Mouse (Mus musculus): ENCODE measurements around the gene Fam120b. TPM values are rescaled to one million over a fixed set of nuclear protein-coding genes. Genes with fewer than 3 reads are reported as not detected.
A peak's percentile ranks its signal among the peaks of the same experiment; 100 is the strongest.
"Not testable (repeated sequence)": the region's sequence is repeated elsewhere in the genome, so short reads cannot be mapped to it uniquely, and the experiment has no call there.

The Fam120b gene
- polyA plus RNA-seq, 1 experiment from 2014 or later, result 8.0 TPM

GRCm38 (mm10) chr17:15440067-15440462 lies 44.1 kb downstream of the Fam120b start:
- no peaks in the 10 kb centered on the region for H3K9me3 ChIP-seq (replicated peaks; ENCODE audit: control insufficient read depth, low read length)
- no peak overlapping the region for H3K9ac ChIP-seq (ENCODE audit: low read depth, low read length)
- WGBS (ENCODE audit: insufficient replicate concordance), result 37% methylated on average over 8 of the region's 8 CpGs
- no peak overlapping the region for H3K4me2 ChIP-seq (ENCODE audit: low read depth, low read length)
- no peak overlapping the region for H3K4me3 ChIP-seq (ENCODE audit: low read depth, low read length)
- no peak for ATAC-seq (ENCODE audit: low read depth)
- H3K36me3 ChIP-seq (ENCODE audit: control insufficient read depth, insufficient read depth), result no peaks in the 10 kb centered on the region
- H3K27ac ChIP-seq (ENCODE audit: low read length), result no peak overlapping the region
- H3K27me3 ChIP-seq (ENCODE audit: control insufficient read depth, insufficient read depth, low read depth, low read length), result no peaks in the 10 kb centered on the region
- peaks cover 9% of the 10 kb centered on the region; the same call in 1 of the 2 replicates for H3K4me1 ChIP-seq (ENCODE audit: control insufficient read depth, low read depth, low read length)

- Histone ChIP-seq H3K4me3 (ENCODE audit: low read depth, low read length) (no peak overlapping the region), H3K4me2 (ENCODE audit: low read depth, low read length) (no peak overlapping the region), H3K9ac (ENCODE audit: low read depth, low read length) (no peak overlapping the region), H3K4me1 (ENCODE audit: control insufficient read depth, low read depth, low read length) (peaks cover 9% of the 10 kb centered on the region; the same call in 1 of the 2 replicates), H3K36me3 (ENCODE audit: control insufficient read depth, insufficient read depth) (no peaks in the 10 kb centered on the region), H3K9me3 (replicated peaks; ENCODE audit: control insufficient read depth, low read length) (no peaks in the 10 kb centered on the region), H3K27me3 (ENCODE audit: control insufficient read depth, insufficient read depth, low read depth, low read length) (no peaks in the 10 kb centered on the region), H3K27ac (ENCODE audit: low read length) (no peak overlapping the region)
- WGBS (ENCODE audit: insufficient replicate concordance), result 28% methylated on average over 11 of the region's 11 CpGs
- peak; percentile 55 for ATAC-seq (ENCODE audit: low read depth)
These were observed 44.6 kb downstream of the Fam120b start for GRCm38 (mm10) chr17:15440463-15441121.

- H3K9ac ChIP-seq (ENCODE audit: low read depth, low read length), result no peak overlapping the region
- H3K9me3 ChIP-seq (replicated peaks; ENCODE audit: control insufficient read depth, low read length), result no peaks in the 10 kb centered on the region
- no peak overlapping the region for H3K4me2 ChIP-seq (ENCODE audit: low read depth, low read length)
- H3K27me3 ChIP-seq (ENCODE audit: control insufficient read depth, insufficient read depth, low read depth, low read length), result no peaks in the 10 kb centered on the region
- ATAC-seq (ENCODE audit: low read depth), result no peak
- H3K27ac ChIP-seq (ENCODE audit: low read length), result no peak overlapping the region
- H3K4me3 ChIP-seq (ENCODE audit: low read depth, low read length), result no peak overlapping the region
- H3K4me1 ChIP-seq (ENCODE audit: control insufficient read depth, low read depth, low read length), result peaks cover 5% of the 10 kb centered on the region; the same call in 1 of the 2 replicates
- 67% methylated on average over 3 of the region's 3 CpGs for WGBS (ENCODE audit: insufficient replicate concordance)
- no peaks in the 10 kb centered on the region for H3K36me3 ChIP-seq (ENCODE audit: control insufficient read depth, insufficient read depth)
These were observed 49.4 kb downstream of the Fam120b start for GRCm38 (mm10) chr17:15445421-15445820.

GRCm38 (mm10) chr17:15447831-15448230 lies 51.8 kb downstream of the Fam120b start:
- Histone ChIP-seq H3K4me3 (ENCODE audit: low read depth, low read length) (no peak overlapping the region), H3K4me1 (ENCODE audit: control insufficient read depth, low read depth, low read length) (no peaks in the 10 kb centered on the region; the same call in 1 of the 2 replicates), H3K9ac (ENCODE audit: low read depth, low read length) (no peak overlapping the region), H3K27me3 (ENCODE audit: control insufficient read depth, insufficient read depth, low read depth, low read length) (no peaks in the 10 kb centered on the region), H3K4me2 (ENCODE audit: low read depth, low read length) (no peak overlapping the region), H3K27ac (ENCODE audit: low read length) (no peak overlapping the region), H3K36me3 (ENCODE audit: control insufficient read depth, insufficient read depth) (no peaks in the 10 kb centered on the region), H3K9me3 (replicated peaks; ENCODE audit: control insufficient read depth, low read length) (no peaks in the 10 kb centered on the region)
- no peak for ATAC-seq (ENCODE audit: low read depth)
- WGBS (ENCODE audit: insufficient replicate concordance), result 62% methylated on average over 5 of the region's 5 CpGs

- H3K4me2 ChIP-seq (ENCODE audit: low read depth, low read length); H3K27me3 ChIP-seq (ENCODE audit: control insufficient read depth, insufficient read depth, low read depth, low read length); ATAC-seq (ENCODE audit: low read depth); H3K9ac ChIP-seq (ENCODE audit: low read depth, low read length); H3K36me3 ChIP-seq (ENCODE audit: control insufficient read depth, insufficient read depth); H3K4me3 ChIP-seq (ENCODE audit: low read depth, low read length); H3K4me1 ChIP-seq (ENCODE audit: control insufficient read depth, low read depth, low read length); H3K9me3 ChIP-seq (replicated peaks; ENCODE audit: control insufficient read depth, low read length); H3K27ac ChIP-seq (ENCODE audit: low read length): not testable (repeated sequence)
- 49% methylated on average over 5 of the region's 6 CpGs for WGBS (ENCODE audit: insufficient replicate concordance)
These were observed 53.1 kb downstream of the Fam120b start for GRCm38 (mm10) chr17:15449144-15449543.

GRCm38 (mm10) chr17:15449606-15450005 lies 53.6 kb downstream of the Fam120b start:
- no peak for ATAC-seq (ENCODE audit: low read depth)
- H3K9me3 ChIP-seq (replicated peaks; ENCODE audit: control insufficient read depth, low read length), result no peaks in the 10 kb centered on the region
- WGBS (ENCODE audit: insufficient replicate concordance), result 63% methylated on average over 3 of the region's 3 CpGs
- no peaks in the 10 kb centered on the region for H3K36me3 ChIP-seq (ENCODE audit: control insufficient read depth, insufficient read depth)
- no peak overlapping the region for H3K4me2 ChIP-seq (ENCODE audit: low read depth, low read length)
- H3K27ac ChIP-seq (ENCODE audit: low read length), result no peak overlapping the region
- H3K27me3 ChIP-seq (ENCODE audit: control insufficient read depth, insufficient read depth, low read depth, low read length), result no peaks in the 10 kb centered on the region
- H3K4me1 ChIP-seq (ENCODE audit: control insufficient read depth, low read depth, low read length), result no peaks in the 10 kb centered on the region; the same call in 1 of the 2 replicates
- no peak overlapping the region for H3K4me3 ChIP-seq (ENCODE audit: low read depth, low read length)
- H3K9ac ChIP-seq (ENCODE audit: low read depth, low read length), result no peak overlapping the region

- Histone ChIP-seq H3K27me3 (ENCODE audit: control insufficient read depth, insufficient read depth, low read depth, low read length) (no peaks in the 10 kb centered on the region), H3K4me3 (ENCODE audit: low read depth, low read length) (no peak overlapping the region), H3K9ac (ENCODE audit: low read depth, low read length) (no peak overlapping the region), H3K36me3 (ENCODE audit: control insufficient read depth, insufficient read depth) (no peaks in the 10 kb centered on the region), H3K4me1 (ENCODE audit: control insufficient read depth, low read depth, low read length) (no peaks in the 10 kb centered on the region), H3K9me3 (replicated peaks; ENCODE audit: control insufficient read depth, low read length) (no peaks in the 10 kb centered on the region), H3K27ac (ENCODE audit: low read length) (no peak overlapping the region), H3K4me2 (ENCODE audit: low read depth, low read length) (no peak overlapping the region)
- WGBS (ENCODE audit: insufficient replicate concordance), result 55% methylated on average over 4 of the region's 4 CpGs
- ATAC-seq (ENCODE audit: low read depth), result no peak
These were observed 59.2 kb downstream of the Fam120b start for GRCm38 (mm10) chr17:15455203-15455602.

GRCm38 (mm10) chr17:15456595-15456994 lies 60.6 kb downstream of the Fam120b start:
- Histone ChIP-seq H3K9ac (ENCODE audit: low read depth, low read length) (no peak overlapping the region), H3K9me3 (replicated peaks; ENCODE audit: control insufficient read depth, low read length) (no peaks in the 10 kb centered on the region), H3K27me3 (ENCODE audit: control insufficient read depth, insufficient read depth, low read depth, low read length) (no peaks in the 10 kb centered on the region), H3K27ac (ENCODE audit: low read length) (no peak overlapping the region), H3K4me1 (ENCODE audit: control insufficient read depth, low read depth, low read length) (no peaks in the 10 kb centered on the region), H3K36me3 (ENCODE audit: control insufficient read depth, insufficient read depth) (no peaks in the 10 kb centered on the region), H3K4me3 (ENCODE audit: low read depth, low read length) (no peak overlapping the region), H3K4me2 (ENCODE audit: low read depth, low read length) (no peak overlapping the region)
- peak; percentile 48; the same call in 1 of the 2 replicates for ATAC-seq (ENCODE audit: low read depth)
- WGBS (ENCODE audit: insufficient replicate concordance), result 38% methylated on average over 2 of the region's 2 CpGs

- no peaks in the 10 kb centered on the region for H3K4me1 ChIP-seq (ENCODE audit: control insufficient read depth, low read depth, low read length)
- H3K36me3 ChIP-seq (ENCODE audit: control insufficient read depth, insufficient read depth), result no peaks in the 10 kb centered on the region
- H3K4me2 ChIP-seq (ENCODE audit: low read depth, low read length), result no peak overlapping the region
- H3K4me3 ChIP-seq (ENCODE audit: low read depth, low read length), result no peak overlapping the region
- no peaks in the 10 kb centered on the region for H3K27me3 ChIP-seq (ENCODE audit: control insufficient read depth, insufficient read depth, low read depth, low read length)
- H3K27ac ChIP-seq (ENCODE audit: low read length), result no peak overlapping the region
- H3K9ac ChIP-seq (ENCODE audit: low read depth, low read length), result no peak overlapping the region
- no peaks in the 10 kb centered on the region for H3K9me3 ChIP-seq (replicated peaks; ENCODE audit: control insufficient read depth, low read length)
- WGBS (ENCODE audit: insufficient replicate concordance), result 69% methylated on average over 4 of the region's 4 CpGs
- no peak for ATAC-seq (ENCODE audit: low read depth)
These were observed 63.8 kb downstream of the Fam120b start for GRCm38 (mm10) chr17:15459761-15460160.
